Mouse (Mus musculus): ENCODE measurements around the gene Ctsz.

- no peak for TF ChIP-seq CTCF (IDR thresholded peaks at IDR 0.05; ENCODE audit: extremely low read depth, insufficient read depth, insufficient read length, insufficient replicate concordance)
- no peak for TF ChIP-seq POLR2A (IDR thresholded peaks at IDR 0.05; ENCODE audit: low read depth, low read length)
Observed at GRCm38 (mm10) chr2:174450353-174450752, 11.5 kb upstream of the Ctsz start, which contains the start of gene Tubb1.
